Mouse (Mus musculus): ENCODE measurements around the gene Elfn1. TPM values are rescaled to one million over a fixed set of nuclear protein-coding genes. Genes with fewer than 3 reads are reported as not detected.
A peak's percentile ranks its signal among the peaks of the same experiment; 100 is the strongest.

Gene Elfn1
- total and polyA plus RNA-seq, 2 experiments from 2014 or later: 3.1 to 57.5 TPM

GRCm38 (mm10) chr5:139879694-139880093, 28.0 kb upstream of the Elfn1 start:
- TF ChIP-seq CTCF (IDR thresholded peaks at IDR 0.05): no peak
- no peak overlapping the region for H3K4me2 ChIP-seq (ENCODE audit: low read depth, low read length, poor library complexity, severe bottlenecking)
- no peaks in the 10 kb centered on the region for H3K9me3 ChIP-seq (ENCODE audit: low read length)
- ATAC-seq (ENCODE audit: low FRiP score) (no peak), DNase-seq (ENCODE audit: low spot score) (no peak)
- no peaks in the 10 kb centered on the region for H3K4me1 ChIP-seq (ENCODE audit: insufficient read depth, low read length)
- no peaks in the 10 kb centered on the region for H3K27me3 ChIP-seq (ENCODE audit: insufficient read depth, low read length)
- WGBS: 77% methylated on average over 5 of the region's 5 CpGs
- H3K36me3 ChIP-seq (ENCODE audit: insufficient read depth, low read length): no peaks in the 10 kb centered on the region
- H3K9ac ChIP-seq (replicated peaks; ENCODE audit: low read length, poor library complexity, severe bottlenecking): no peak overlapping the region
- no peak overlapping the region for H3K27ac ChIP-seq (ENCODE audit: low read depth, low read length)
- no peak overlapping the region for H3K4me3 ChIP-seq (ENCODE audit: low read depth, low read length)

- DNase-seq (ENCODE audit: low spot score) (no peak), ATAC-seq (ENCODE audit: low FRiP score) (no peak)
- TF ChIP-seq CTCF (IDR thresholded peaks at IDR 0.05): 0 out of 2 replicates have a peak, but pooled peaks have one; percentile 12
- H3K27me3 ChIP-seq (ENCODE audit: insufficient read depth, low read length): no peaks in the 10 kb centered on the region
- 91% methylated on average over 9 of the region's 9 CpGs for WGBS
- no peak overlapping the region for H3K27ac ChIP-seq (ENCODE audit: low read depth, low read length)
- H3K9ac ChIP-seq (replicated peaks; ENCODE audit: low read length, poor library complexity, severe bottlenecking): no peak overlapping the region
- no peaks in the 10 kb centered on the region for H3K9me3 ChIP-seq (ENCODE audit: low read length)
- no peak overlapping the region for H3K4me3 ChIP-seq (ENCODE audit: low read depth, low read length)
- H3K4me2 ChIP-seq (ENCODE audit: low read depth, low read length, poor library complexity, severe bottlenecking): no peak overlapping the region
- H3K4me1 ChIP-seq (ENCODE audit: insufficient read depth, low read length): no peaks in the 10 kb centered on the region
- H3K36me3 ChIP-seq (ENCODE audit: insufficient read depth, low read length): no peaks in the 10 kb centered on the region
Measured at GRCm38 (mm10) chr5:139881161-139881560, 26.6 kb upstream of the Elfn1 start.

GRCm38 (mm10) chr5:139888624-139889023, 19.1 kb upstream of the Elfn1 start:
- Histone ChIP-seq H3K27ac (ENCODE audit: low read depth, low read length) (no peak overlapping the region), H3K4me1 (ENCODE audit: insufficient read depth, low read length) (peaks cover 3% of the 10 kb centered on the region; the same call in 1 of the 2 replicates), H3K36me3 (ENCODE audit: insufficient read depth, low read length) (no peaks in the 10 kb centered on the region), H3K4me2 (ENCODE audit: low read depth, low read length, poor library complexity, severe bottlenecking) (no peak overlapping the region), H3K4me3 (ENCODE audit: low read depth, low read length) (no peak overlapping the region), H3K9me3 (ENCODE audit: low read length) (no peaks in the 10 kb centered on the region), H3K9ac (replicated peaks; ENCODE audit: low read length, poor library complexity, severe bottlenecking) (no peak overlapping the region), H3K27me3 (ENCODE audit: insufficient read depth, low read length) (no peaks in the 10 kb centered on the region)
- TF ChIP-seq CTCF (IDR thresholded peaks at IDR 0.05): no peak
- WGBS: 26% methylated on average over 3 of the region's 3 CpGs
- DNase-seq (ENCODE audit: low spot score) (no peak), ATAC-seq (ENCODE audit: low FRiP score) (no peak)

- WGBS: 56% methylated on average over 10 of the region's 10 CpGs
- no peak overlapping the region for H3K27ac ChIP-seq (ENCODE audit: low read depth, low read length)
- H3K36me3 ChIP-seq (ENCODE audit: insufficient read depth, low read length): no peaks in the 10 kb centered on the region
- no peaks in the 10 kb centered on the region for H3K27me3 ChIP-seq (ENCODE audit: insufficient read depth, low read length)
- H3K9ac ChIP-seq (replicated peaks; ENCODE audit: low read length, poor library complexity, severe bottlenecking): no peak overlapping the region
- ATAC-seq (ENCODE audit: low FRiP score): no peak
- DNase-seq (ENCODE audit: low spot score): no peak
- peaks cover 3% of the 10 kb centered on the region; the same call in 1 of the 2 replicates for H3K4me1 ChIP-seq (ENCODE audit: insufficient read depth, low read length)
- no peaks in the 10 kb centered on the region for H3K9me3 ChIP-seq (ENCODE audit: low read length)
- no peak for TF ChIP-seq CTCF (IDR thresholded peaks at IDR 0.05)
- no peak overlapping the region for H3K4me3 ChIP-seq (ENCODE audit: low read depth, low read length)
- no peak overlapping the region for H3K4me2 ChIP-seq (ENCODE audit: low read depth, low read length, poor library complexity, severe bottlenecking)
Measured at GRCm38 (mm10) chr5:139889370-139889769, 18.4 kb upstream of the Elfn1 start.

GRCm38 (mm10) chr5:139892326-139892994, 15.3 kb upstream of the Elfn1 start:
- Histone ChIP-seq H3K9me3 (ENCODE audit: low read length) (no peaks in the 10 kb centered on the region), H3K4me3 (ENCODE audit: low read depth, low read length) (no peak overlapping the region), H3K36me3 (ENCODE audit: insufficient read depth, low read length) (no peaks in the 10 kb centered on the region), H3K27ac (ENCODE audit: low read depth, low read length) (no peak overlapping the region), H3K9ac (replicated peaks; ENCODE audit: low read length, poor library complexity, severe bottlenecking) (no peak overlapping the region), H3K4me2 (ENCODE audit: low read depth, low read length, poor library complexity, severe bottlenecking) (no peak overlapping the region), H3K27me3 (ENCODE audit: insufficient read depth, low read length) (no peaks in the 10 kb centered on the region), H3K4me1 (ENCODE audit: insufficient read depth, low read length) (peaks cover 3% of the 10 kb centered on the region; the same call in 1 of the 2 replicates)
- WGBS: 10% methylated on average over 5 of the region's 5 CpGs
- ATAC-seq (ENCODE audit: low FRiP score) (no peak), DNase-seq (ENCODE audit: low spot score) (peak; percentile 42)
- no peak for TF ChIP-seq CTCF (IDR thresholded peaks at IDR 0.05)

GRCm38 (mm10) chr5:139892995-139893345, 14.8 kb upstream of the Elfn1 start:
- ATAC-seq (ENCODE audit: low FRiP score) (no peak), DNase-seq (ENCODE audit: low spot score) (no peak)
- Histone ChIP-seq H3K4me1 (ENCODE audit: insufficient read depth, low read length) (peaks cover 3% of the 10 kb centered on the region; the same call in 1 of the 2 replicates), H3K27ac (ENCODE audit: low read depth, low read length) (no peak overlapping the region), H3K9me3 (ENCODE audit: low read length) (no peaks in the 10 kb centered on the region), H3K36me3 (ENCODE audit: insufficient read depth, low read length) (no peaks in the 10 kb centered on the region), H3K4me2 (ENCODE audit: low read depth, low read length, poor library complexity, severe bottlenecking) (no peak overlapping the region), H3K4me3 (ENCODE audit: low read depth, low read length) (no peak overlapping the region), H3K9ac (replicated peaks; ENCODE audit: low read length, poor library complexity, severe bottlenecking) (no peak overlapping the region), H3K27me3 (ENCODE audit: insufficient read depth, low read length) (no peaks in the 10 kb centered on the region)
- no peak for TF ChIP-seq CTCF (IDR thresholded peaks at IDR 0.05)
- WGBS: 23% methylated on average over 7 of the region's 7 CpGs
